Mouse (Mus musculus) right cerebral cortex, postnatal 4 days (tissue): ENCODE measurements around the gene Nolc1.
"Not testable (repeated sequence)": the region's sequence is repeated elsewhere in the genome, so short reads cannot be mapped to it uniquely, and the experiment has no call there.

Experiments
- DNase-seq: peaks from one replicate; pipeline ENCODE4 v3.0.0-alpha.2; 2022

Gene Nolc1

DNA sequence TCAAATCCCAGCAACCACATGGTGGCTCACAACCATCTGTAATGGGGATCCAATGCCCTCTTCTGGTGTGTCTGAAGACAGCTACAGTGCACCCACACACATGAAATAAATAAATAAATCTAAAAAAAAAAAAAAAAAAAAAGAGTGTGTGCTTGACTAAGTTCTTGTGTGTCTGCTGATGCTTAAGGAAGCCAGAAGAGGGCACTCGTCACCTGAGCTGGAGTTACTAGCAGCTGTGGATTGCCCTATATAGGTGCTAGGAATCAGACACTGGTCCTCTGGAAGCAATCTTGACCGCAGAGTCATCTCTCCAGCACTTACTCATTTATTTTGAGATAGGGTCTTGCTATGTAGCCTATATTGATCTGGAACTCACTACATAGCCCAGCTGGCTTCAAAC, 18.5 kb downstream of the Nolc1 start:
- no peak for DNase-seq

DNA sequence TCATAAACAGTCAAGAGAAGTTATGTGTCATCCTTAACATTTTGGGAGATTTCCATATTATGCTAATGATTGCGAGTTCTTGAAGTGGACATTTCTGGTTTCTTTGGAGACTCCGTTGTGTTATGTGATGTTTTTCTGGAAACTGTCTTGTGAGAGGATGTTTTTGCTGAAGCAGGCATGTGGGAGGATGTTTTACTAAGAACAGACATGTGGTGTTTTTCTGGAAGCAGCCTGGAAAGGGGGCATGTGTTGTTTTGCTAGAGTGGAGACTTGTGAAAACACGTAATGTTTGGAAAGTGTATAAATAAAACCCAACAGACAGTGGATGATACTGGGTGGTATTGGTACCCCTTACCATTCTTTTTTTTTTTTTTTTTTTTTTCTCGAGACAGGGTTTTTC, 19.6 kb downstream of the Nolc1 start:
- DNase-seq, result no peak

- no peak for DNase-seq
Measured at GRCm38 (mm10) chr19:46096396-46096795, 20.7 kb downstream of the Nolc1 start.

DNA sequence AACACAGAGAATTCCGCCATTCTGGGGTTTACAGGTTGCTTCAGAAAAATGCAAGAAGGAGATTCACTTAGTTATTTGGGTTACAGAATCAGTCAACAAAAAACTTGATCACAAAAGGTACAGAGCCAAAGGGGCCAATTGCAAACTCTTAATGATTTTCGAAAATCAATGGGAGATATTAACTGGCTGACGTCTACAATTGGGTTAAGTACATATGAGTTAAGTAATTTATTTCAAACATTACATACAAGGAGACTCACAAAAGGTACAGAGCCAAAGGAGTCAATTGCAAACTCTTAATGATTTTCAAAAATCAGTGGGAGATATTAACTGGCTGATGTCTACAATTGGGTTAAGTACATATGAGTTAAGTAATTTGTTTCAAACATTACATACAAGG, 23.9 kb downstream of the Nolc1 start:
- DNase-seq, result no peak

DNA sequence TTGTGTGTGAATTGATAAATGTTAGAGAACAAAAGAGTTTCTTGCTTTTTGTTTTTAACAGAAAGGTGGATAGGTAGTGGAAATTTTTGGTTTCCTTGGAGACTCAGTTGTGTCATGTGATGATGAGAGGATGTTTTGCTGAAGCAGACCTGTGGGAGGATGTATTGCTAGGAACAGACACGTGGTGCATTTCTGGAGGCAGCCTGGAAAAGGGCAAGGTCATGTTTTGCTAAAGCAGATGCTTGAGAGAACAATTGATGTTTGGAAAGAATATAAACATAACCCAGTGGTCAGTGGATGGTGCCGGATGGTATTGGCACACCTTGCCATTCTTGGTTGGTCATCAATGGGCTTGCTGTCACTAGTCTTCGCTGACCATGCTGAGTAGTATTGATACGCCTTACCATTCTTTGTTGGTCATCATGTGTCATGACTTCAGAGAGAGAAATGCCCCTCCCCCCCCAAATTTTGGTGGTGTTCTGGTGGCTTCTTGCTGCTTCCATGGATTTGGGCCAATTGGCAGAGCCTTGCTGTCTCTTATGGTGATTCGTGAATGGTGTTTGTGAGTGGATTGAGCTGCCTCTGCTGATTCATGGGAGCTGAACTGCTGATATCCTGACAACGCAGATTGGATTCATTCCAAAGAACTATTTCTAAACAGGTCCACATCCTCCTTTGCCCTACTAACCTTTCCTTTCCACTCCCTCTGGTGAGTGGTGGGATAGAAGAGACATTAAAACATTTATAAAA, 27.9 kb downstream of the Nolc1 start:
- DNase-seq, result no peak

DNA sequence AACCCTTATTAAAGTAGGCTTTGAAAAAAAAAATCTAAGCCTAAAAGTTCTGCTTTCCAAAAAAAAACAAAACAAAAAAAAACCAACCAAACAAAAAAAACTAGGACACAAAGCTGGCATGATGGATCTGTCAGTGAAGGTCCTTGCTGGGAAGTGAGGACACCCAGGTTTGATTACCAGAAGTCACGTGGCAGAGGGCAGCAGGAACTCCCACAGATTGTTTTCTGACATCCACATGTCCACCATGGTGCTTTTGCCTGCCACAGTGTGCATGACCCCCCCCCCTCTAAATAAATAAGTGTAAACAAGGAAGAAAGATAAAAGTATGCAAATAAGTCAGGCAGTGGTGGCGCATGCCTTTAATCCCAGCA, 28.5 kb downstream of the Nolc1 start:
- no peak for DNase-seq

DNA sequence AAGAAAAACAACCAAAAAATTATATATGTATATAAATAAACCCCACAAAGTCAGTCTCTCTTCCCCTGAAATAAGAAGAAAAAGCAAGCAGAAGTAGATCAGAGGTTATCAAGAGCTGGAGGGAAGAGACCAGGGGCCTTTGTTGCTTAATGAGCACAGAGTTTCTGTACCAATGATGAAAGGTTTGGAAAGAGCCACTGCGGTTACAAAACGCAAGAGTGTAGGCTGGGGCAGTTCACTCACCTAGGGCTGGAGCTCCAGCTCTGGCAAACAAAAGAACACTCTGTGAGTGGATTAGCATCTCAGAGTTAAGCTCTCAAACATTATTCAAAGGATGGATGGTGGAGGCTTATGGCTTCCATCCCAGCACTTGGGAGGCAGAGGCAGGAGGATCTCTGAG, 34.6 kb downstream of the Nolc1 start:
- DNase-seq, result no peak

DNA sequence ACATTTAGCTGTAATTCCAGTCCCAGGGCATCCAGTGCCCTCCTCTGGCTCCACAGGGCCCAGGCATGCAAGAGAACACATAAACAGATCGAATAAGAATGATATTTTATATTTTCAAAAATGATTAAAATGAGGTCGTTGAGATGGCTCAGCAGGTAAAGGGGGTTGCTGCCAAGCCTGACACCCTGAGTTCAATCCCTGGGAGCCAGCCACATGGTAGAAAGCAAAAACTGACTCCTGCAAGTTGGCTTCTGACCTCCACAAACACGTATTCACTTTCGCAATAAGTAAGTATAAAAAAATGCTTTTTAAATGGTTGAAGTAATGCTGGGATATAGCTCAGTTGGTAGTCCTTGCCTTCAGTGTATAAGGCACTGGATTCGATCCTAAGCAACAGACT, 35.1 kb downstream of the Nolc1 start:
- DNase-seq, result no peak

- DNase-seq, result no peak
Measured at GRCm38 (mm10) chr19:46114617-46115016, 39.0 kb downstream of the Nolc1 start.

GRCm38 (mm10) chr19:46119458-46119857, 43.8 kb downstream of the Nolc1 start:
- DNase-seq, result no peak

- no peak for DNase-seq
Measured at GRCm38 (mm10) chr19:46120872-46121271, 45.2 kb downstream of the Nolc1 start.

DNA sequence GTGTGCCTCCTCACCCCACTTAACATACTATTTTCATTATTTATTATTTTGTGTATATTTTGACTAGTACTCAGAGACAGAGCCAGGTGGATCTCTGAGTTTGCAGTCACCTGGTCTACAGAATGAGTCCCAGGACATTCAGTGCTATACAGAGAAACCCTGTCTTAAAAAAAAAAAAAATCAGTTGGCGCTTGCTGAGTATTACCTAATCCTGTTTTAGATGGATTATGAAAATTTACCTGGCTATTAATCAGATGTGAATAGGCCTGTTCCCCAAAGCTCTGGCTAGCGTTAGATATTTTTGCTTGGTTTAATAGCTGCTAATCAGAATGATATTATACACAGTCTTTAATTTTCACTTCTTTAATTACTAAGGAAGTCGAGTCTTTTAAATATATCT, 48.2 kb downstream of the Nolc1 start:
- DNase-seq, result no peak

DNA sequence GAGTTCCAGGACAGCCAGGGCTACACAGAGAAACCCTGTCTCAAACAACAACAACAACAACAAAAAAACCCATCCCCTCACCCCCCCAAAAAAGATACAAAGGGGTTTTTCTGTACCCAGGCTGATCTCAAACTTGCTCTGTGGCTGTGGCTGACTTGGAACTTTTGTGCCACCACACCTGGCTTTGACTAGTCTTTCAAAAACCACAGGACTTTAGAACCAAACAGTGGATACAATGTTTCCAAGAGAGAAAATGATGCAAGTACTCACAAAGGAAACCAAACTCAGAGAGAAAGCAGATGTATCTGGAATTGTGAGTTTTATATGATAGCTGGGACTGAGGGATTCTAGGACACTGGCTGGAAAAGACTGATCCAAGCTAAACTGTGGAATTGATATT, 49.0 kb downstream of the Nolc1 start:
- DNase-seq, result no peak

DNA sequence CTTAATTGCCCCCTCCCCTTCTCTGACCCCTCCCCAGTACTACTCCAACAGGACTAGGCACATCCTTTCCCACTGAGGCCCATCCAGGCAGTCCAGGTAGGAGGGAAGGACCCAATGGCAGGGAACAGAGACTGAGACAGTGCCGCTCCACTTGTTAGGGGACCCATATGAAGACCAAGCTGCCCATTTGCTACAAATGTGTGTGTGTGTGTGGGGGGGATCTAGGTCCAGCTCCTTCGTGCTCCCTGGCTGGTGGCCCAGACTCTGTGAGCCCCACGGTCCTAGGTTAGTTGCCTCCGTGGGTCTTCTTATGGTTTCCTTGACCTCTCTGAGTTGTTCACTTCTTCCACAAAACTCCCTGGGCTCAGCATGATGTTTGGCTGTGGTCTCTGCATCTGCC, 50.6 kb downstream of the Nolc1 start:
- DNase-seq, result no peak

DNA sequence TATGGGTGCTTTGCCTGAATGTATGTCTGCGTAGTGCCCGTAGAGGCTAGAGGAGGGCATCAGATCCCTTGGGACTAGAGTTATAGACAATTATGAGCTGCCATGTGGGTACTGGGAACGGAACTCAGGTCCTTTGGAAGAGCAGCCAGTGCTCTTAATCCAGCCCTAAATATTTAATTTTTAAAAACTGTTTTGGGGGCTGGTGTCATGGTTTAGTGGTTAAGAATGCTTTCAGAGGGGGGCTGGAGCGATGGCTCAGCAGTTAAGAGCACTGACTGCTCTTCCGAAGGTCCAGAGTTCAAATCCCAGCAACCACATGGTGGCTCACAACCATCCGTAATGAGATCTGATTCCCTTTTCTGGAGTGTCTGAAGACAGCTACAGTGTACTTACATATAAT, 54.1 kb downstream of the Nolc1 start:
- not testable (repeated sequence) for DNase-seq

DNA sequence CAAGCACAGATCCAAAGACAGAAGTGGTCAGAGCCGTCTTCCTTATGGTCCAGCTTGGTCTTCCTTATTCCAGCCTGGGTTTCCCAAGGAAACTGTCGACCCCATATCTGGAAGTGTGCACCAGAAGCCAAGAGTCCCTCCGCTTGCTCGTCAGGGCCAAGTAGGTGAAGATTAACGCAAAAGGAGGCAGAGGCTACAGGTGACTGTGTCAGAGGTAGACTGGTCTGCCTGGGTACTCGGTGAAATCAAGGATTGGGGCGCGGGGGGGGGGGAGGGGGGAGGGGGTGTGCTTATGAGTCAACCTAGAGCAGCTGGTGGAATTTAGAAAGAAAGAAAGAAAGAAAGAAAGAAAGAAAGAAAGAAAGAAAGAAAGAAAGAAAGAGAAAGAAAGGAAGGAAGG, 55.6 kb downstream of the Nolc1 start:
- no peak for DNase-seq

GRCm38 (mm10) chr19:46131694-46132525, 56.2 kb downstream of the Nolc1 start, which contains the start of gene Elovl3:
Gene Elovl3 (plus strand): TSS chr19:46131897.
- no peak for DNase-seq

DNA sequence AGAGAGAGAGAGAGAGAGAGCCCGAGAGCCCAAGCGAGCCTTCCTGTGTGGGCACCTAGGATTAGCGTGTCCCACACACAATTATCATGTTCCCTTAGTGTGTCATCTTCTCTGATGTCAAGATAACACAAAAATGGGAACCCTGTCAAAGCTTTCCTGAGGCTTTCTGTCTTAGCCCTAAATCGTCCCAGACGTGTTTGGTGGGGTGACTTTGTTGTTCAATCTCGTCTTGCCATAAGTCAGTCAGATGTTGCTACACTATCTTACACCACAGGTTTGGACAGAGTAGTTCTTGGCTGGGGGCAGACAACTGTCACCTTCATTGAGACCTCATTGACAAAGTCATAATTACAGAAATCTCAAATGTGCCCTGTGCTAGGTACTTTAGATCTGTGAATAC, 56.9 kb downstream of the Nolc1 start:
- no peak for DNase-seq
